Mouse (Mus musculus): ENCODE results near the gene Ubald1. TPM values are rescaled to one million over a fixed set of nuclear protein-coding genes. Genes with fewer than 3 reads are reported as not detected.

The Ubald1 gene
- total RNA-seq, 1 experiment = 26.7 TPM

- peak; percentile 63; the same call in 1 of the 2 replicates for TF ChIP-seq HCFC1 (IDR thresholded peaks at IDR 0.05; ENCODE audit: borderline replicate concordance, insufficient read depth, low read length)
- TF ChIP-seq ZNF384 (IDR thresholded peaks at IDR 0.05; ENCODE audit: low read depth, low read length) = no peak
- peak; percentile 28; the same call in 1 of the 2 replicates for TF ChIP-seq CHD2 (IDR thresholded peaks at IDR 0.05; ENCODE audit: low read depth, low read length)
- no peak for TF ChIP-seq ZC3H11A (IDR thresholded peaks at IDR 0.05; ENCODE audit: borderline replicate concordance, low read depth, low read length)
- TF ChIP-seq MAFK (IDR thresholded peaks at IDR 0.05; ENCODE audit: insufficient read depth, low read depth, low read length) = no peak
- in situ Hi-C loops (cut with MboI; ENCODE audit: low sequenced_read_pairs in 2 of 2, unreplicated experiment in 2 of 2) = no loop called here
- DNase-seq (ENCODE audit: low read depth, low spot score) = peak; percentile 95
Measured at GRCm38 (mm10) chr16:4885760-4886689, 5.9 kb upstream of the Ubald1 start, which contains the start of gene Mgrn1. Mgrn1 (plus strand) TSS chr16:4886249.

GRCm38 (mm10) chr16:4884930-4885329 lies 4.8 kb upstream of the Ubald1 start:
- Histone ChIP-seq H3K9me3 (ENCODE audit: control insufficient read depth, insufficient read depth, low read depth, low read length) (no peaks in the 10 kb centered on the region), H3K4me3 (ENCODE audit: insufficient read depth in 1 of 2, low read depth in 1 of 2, low read length in 2 of 2, poor library complexity in 1 of 2, severe bottlenecking in 1 of 2) (peak overlapping the region; percentile 57 to 59), H3K27ac (ENCODE audit: insufficient read depth, low read depth, low read length, poor library complexity, severe bottlenecking) (no peak overlapping the region), H3K36me3 (ENCODE audit: control insufficient read depth, insufficient read depth, low read length, poor library complexity, severe bottlenecking) (no peaks in the 10 kb centered on the region; the same call in 1 of the 2 replicates), H3K9ac (ENCODE audit: insufficient read depth, low read depth, low read length, poor library complexity, severe bottlenecking) (peak overlapping the region; percentile 69), H3K4me1 (ENCODE audit: control insufficient read depth in 2 of 2, insufficient read depth in 2 of 2, low read length in 2 of 2, poor library complexity in 1 of 2) (peaks cover 2 to 11% of the 10 kb centered on the region in 2 experiments; a peak in 2 of 4 replicates)
- no peak for TF ChIP-seq ZC3H11A (IDR thresholded peaks at IDR 0.05; ENCODE audit: borderline replicate concordance, low read depth, low read length)
- TF ChIP-seq MAFK (IDR thresholded peaks at IDR 0.05; ENCODE audit: insufficient read depth, low read depth, low read length) = no peak
- no peak for TF ChIP-seq HCFC1 (IDR thresholded peaks at IDR 0.05; ENCODE audit: borderline replicate concordance, insufficient read depth, low read length)
- no peak for TF ChIP-seq ZNF384 (IDR thresholded peaks at IDR 0.05; ENCODE audit: low read depth, low read length)
- TF ChIP-seq CHD2 (IDR thresholded peaks at IDR 0.05; ENCODE audit: low read depth, low read length) = no peak
- in situ Hi-C loops (cut with MboI; ENCODE audit: low sequenced_read_pairs in 2 of 2, unreplicated experiment in 2 of 2) = no loop called here
- DNase-seq (ENCODE audit: low read depth, low spot score) = no peak

More at GRCm38 (mm10) chr16:4885760-4886689, 5.9 kb upstream of the Ubald1 start, which contains the start of gene Mgrn1:
- peak within 1 kb of the TSS; percentile 91 for H3K9ac ChIP-seq (ENCODE audit: insufficient read depth, low read depth, low read length, poor library complexity, severe bottlenecking)
- H3K4me1 ChIP-seq (ENCODE audit: control insufficient read depth in 2 of 2, insufficient read depth in 2 of 2, low read length in 2 of 2, poor library complexity in 1 of 2) = peaks cover 2 to 11% of the 10 kb centered on the region in 2 experiments; a peak in 2 of 4 replicates
- no peaks in the 10 kb centered on the region; the same call in 1 of the 2 replicates for H3K36me3 ChIP-seq (ENCODE audit: control insufficient read depth, insufficient read depth, low read length, poor library complexity, severe bottlenecking)
- H3K4me3 ChIP-seq (ENCODE audit: insufficient read depth in 1 of 2, low read depth in 1 of 2, low read length in 2 of 2, poor library complexity in 1 of 2, severe bottlenecking in 1 of 2) = peak within 1 kb of the TSS; percentile 91
- no peaks in the 10 kb centered on the region for H3K9me3 ChIP-seq (ENCODE audit: control insufficient read depth, insufficient read depth, low read depth, low read length)
- no peak within 1 kb of the TSS; the same call in 1 of the 2 replicates for H3K27ac ChIP-seq (ENCODE audit: insufficient read depth, low read depth, low read length, poor library complexity, severe bottlenecking)

DNA sequence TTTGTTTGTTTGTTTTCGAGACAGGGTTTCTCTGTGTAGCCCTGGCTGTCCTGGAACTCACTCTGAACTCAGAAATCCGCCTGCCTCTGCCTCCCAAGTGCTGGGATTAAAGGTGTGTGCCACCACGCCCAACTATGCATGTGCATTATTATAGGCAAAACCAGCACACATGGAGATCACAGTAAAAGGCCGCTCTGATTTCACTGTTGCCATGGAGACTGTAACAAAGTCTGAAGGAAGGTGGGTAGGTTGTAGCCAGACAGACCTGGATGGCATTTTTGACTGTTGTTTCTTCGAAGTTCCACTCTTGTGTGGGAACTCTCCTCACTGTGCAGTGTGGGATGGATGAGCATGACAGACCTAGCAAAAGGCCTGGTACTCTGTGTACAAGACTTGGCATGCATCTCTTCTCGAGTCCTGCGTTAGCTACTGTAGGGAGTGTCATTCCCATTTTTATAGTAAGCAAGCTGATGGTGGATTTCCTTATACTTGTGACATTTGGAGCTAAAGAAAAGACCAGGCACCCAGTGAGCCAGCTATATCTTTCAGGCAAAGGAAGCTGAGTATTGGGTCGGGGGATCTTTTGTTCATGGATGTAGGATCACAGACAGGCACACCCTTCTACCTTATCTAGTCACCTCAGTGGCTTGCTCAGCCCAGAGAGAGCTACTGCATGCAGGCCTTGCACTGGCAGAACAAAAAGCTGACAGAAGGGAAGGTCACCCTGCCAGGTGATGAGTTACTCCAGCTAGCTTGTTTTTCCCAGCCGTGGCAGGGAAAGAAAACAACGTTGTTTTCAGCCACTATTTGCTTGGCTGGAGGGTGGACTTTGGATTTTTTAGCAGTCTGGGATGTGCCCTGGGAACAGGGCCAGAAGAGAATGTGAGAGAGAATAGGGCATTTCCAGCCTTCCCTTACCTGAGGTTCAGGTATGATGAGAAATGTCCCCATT lies 1.6 kb upstream of the Ubald1 start:
- peaks cover 2 to 17% of the 10 kb centered on the region in 2 experiments; a peak in 2 of 4 replicates for H3K4me1 ChIP-seq (ENCODE audit: control insufficient read depth in 2 of 2, insufficient read depth in 2 of 2, low read length in 2 of 2, poor library complexity in 1 of 2)
- no peak for DNase-seq (ENCODE audit: low read depth, low spot score)
- H3K27ac ChIP-seq (ENCODE audit: insufficient read depth, low read depth, low read length, poor library complexity, severe bottlenecking) = no peak overlapping the region
- no peaks in the 10 kb centered on the region for H3K9me3 ChIP-seq (ENCODE audit: control insufficient read depth, insufficient read depth, low read depth, low read length)
- H3K9ac ChIP-seq (ENCODE audit: insufficient read depth, low read depth, low read length, poor library complexity, severe bottlenecking) = peak overlapping the region; percentile 88; the same call in 1 of the 2 replicates
- TF ChIP-seq MAFK (IDR thresholded peaks at IDR 0.05; ENCODE audit: insufficient read depth, low read depth, low read length) = no peak
- TF ChIP-seq ZC3H11A (IDR thresholded peaks at IDR 0.05; ENCODE audit: borderline replicate concordance, low read depth, low read length) = no peak
- TF ChIP-seq CHD2 (IDR thresholded peaks at IDR 0.05; ENCODE audit: low read depth, low read length) = no peak
- TF ChIP-seq HCFC1 (IDR thresholded peaks at IDR 0.05; ENCODE audit: borderline replicate concordance, insufficient read depth, low read length) = no peak
- no peak for TF ChIP-seq ZNF384 (IDR thresholded peaks at IDR 0.05; ENCODE audit: low read depth, low read length)
- H3K36me3 ChIP-seq (ENCODE audit: control insufficient read depth, insufficient read depth, low read length, poor library complexity, severe bottlenecking) = peaks cover 7% of the 10 kb centered on the region; the same call in 1 of the 2 replicates
- peak overlapping the region; percentile 71 to 84 for H3K4me3 ChIP-seq (ENCODE audit: insufficient read depth in 1 of 2, low read depth in 1 of 2, low read length in 2 of 2, poor library complexity in 1 of 2, severe bottlenecking in 1 of 2)
- in situ Hi-C loops (cut with MboI; ENCODE audit: low sequenced_read_pairs in 2 of 2, unreplicated experiment in 2 of 2) = no loop called here

DNA sequence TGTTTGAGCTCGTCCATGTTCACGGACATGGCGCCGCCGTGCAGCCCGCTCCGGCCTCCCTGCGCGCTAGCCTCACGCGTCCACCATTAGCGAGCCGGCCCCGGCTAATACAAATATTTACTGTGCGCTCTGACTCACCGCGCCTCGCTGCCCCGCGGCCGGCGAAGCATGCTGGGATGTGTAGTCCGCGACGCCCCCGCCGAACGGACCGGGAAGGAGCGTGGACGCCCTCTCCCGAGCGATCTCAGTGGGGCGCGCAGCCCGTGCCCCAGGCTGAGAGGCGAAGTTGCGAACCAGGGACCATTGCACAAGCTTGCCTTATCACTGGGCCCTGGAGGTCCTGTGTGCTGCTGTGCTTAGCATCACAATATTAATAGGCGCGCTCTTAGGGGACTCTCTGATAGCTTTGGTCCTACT lies 399 bp downstream of the Ubald1 start:
- TF ChIP-seq MAFK (IDR thresholded peaks at IDR 0.05; ENCODE audit: insufficient read depth, low read depth, low read length) (no peak), HCFC1 (IDR thresholded peaks at IDR 0.05; ENCODE audit: borderline replicate concordance, insufficient read depth, low read length) (peak; percentile 87)
- Histone ChIP-seq H3K4me3 (ENCODE audit: insufficient read depth in 1 of 2, low read depth in 1 of 2, low read length in 2 of 2, poor library complexity in 1 of 2, severe bottlenecking in 1 of 2) (peak overlapping the region; percentile 84 to 98), H3K4me1 (ENCODE audit: control insufficient read depth in 2 of 2, insufficient read depth in 2 of 2, low read length in 2 of 2, poor library complexity in 1 of 2) (peaks cover 2 to 22% of the 10 kb centered on the region in 2 experiments; a peak in 2 of 4 replicates), H3K9me3 (ENCODE audit: control insufficient read depth, insufficient read depth, low read depth, low read length) (no peaks in the 10 kb centered on the region), H3K9ac (ENCODE audit: insufficient read depth, low read depth, low read length, poor library complexity, severe bottlenecking) (peak overlapping the region; percentile 98), H3K36me3 (ENCODE audit: control insufficient read depth, insufficient read depth, low read length, poor library complexity, severe bottlenecking) (peaks cover 26% of the 10 kb centered on the region), H3K27ac (ENCODE audit: insufficient read depth, low read depth, low read length, poor library complexity, severe bottlenecking) (peak overlapping the region; percentile 96)
- in situ Hi-C loops (cut with MboI; ENCODE audit: low sequenced_read_pairs in 2 of 2, unreplicated experiment in 2 of 2) = no loop called here
- no peak for DNase-seq (ENCODE audit: low read depth, low spot score)
